Mouse (Mus musculus): ENCODE results near the gene Grap2.
"Not testable (repeated sequence)": the region's sequence is repeated elsewhere in the genome, so short reads cannot be mapped to it uniquely, and the experiment has no call there.

The Grap2 gene

DNA sequence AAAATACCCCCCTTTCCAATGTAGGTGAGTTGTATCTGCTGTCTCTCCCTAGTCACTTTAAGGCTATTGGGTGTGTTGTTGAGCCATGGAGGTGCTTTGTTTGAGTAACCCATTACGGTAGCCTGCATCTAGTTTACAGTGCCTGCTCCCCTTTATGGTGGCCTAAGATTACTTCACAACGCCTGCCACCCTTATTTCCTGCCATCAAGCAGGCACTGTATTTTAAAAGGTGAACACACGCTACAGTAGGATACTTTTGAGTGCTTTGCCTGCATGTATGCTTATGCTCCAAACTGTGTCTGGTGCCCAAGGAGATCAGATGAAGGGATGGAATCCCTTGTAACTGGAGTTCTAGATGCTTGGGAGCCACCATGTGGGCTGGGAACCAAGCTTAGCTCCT lies 5.3 kb upstream of the Grap2 start:
- no peak for DNase-seq

- no peak for DNase-seq
Measured at GRCm38 (mm10) chr15:80567731-80568130, 4.7 kb upstream of the Grap2 start.

DNA sequence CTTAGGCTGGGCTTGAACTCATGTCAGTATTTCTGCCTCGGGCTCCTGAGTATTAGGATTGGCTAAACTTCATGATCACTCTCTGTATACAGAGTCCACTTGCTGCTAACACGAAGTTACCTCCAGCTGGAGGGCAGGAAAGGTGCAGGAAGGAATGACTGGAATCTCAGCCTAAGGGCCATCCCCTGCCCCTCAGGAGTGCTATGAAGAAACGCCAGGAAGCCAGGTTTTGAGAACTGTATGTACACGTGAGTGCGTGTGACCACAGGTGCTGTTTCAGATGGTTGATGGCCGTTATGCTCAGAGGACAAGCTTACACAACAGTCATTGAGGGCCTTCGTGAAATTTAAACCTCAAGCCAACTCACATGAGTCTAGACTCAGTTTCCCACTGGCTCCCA lies 3.2 kb upstream of the Grap2 start:
- DNase-seq, result no peak

DNA sequence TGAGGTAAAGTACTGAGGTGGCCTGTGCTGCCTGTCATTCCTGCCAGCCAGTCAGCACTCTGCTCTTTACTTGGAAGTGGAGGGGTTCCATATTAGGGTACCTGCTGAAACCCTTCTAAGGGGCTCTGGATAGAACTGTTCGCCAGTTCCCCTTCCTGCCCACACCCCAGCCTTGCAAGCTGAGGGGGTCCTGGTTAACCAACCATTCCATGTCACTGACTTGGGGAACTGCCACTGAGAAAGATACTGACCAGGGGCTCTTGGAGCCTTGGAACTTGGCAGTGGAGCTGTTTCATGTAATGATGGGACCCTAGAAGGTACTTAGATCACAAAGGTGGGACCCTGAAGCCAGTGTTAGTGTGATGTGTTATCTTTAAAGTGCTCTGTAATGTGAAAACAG lies 2.2 kb upstream of the Grap2 start:
- DNase-seq, result no peak

DNA sequence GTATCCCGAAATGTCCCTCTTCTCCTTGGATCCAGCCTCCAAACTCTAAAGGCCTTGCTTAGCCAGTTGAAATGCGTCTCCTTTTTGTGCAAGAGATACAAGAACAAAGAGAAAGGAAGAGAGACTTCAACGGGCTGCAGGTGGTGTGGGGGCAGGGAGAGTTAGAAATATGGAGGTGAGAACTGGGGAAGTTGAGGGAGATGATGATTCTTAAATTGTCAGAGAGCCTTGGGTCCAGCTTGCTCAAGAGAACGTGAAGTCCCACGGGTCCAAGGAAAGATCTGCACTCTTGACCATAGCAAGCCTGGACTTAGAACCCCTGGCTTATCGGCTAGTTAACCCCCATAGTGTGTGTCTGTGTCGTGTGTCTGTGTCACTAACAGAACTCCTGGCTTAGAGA lies 783 bp upstream of the Grap2 start:
- no peak for DNase-seq

DNA sequence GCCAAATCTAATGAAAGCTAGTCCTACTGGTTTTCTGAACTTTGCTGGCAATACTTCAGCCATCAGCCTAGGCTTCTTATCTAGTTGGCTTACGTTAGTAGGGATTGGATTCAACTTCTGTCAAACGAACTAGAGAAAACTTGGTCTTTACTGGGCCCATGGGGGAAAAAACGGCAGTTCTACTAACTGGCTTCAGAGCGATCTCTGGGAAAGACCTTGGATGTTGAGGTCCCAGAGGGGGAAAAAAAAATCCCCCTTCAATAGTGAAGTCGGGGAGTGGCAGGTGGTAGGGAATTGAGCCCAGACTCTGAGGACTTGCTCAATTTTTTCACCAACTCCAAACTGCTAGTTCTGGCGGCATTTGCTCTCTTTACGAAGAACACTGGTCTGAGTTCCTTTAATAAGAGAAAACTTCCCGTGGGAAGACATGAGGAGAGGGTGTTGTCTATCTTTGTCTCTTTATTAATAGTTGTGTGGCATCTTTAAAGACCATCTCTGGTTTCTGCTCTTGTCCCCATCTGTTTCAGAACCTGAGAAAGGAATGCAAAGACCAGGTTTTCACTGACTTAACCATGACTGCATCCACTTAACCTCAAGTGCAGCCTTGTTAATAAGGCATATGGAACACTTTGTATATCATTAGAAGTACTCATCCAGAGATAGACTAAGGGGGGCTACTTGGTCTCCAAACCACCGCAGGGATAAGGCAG lies 572 bp downstream of the Grap2 start:
- no peak for DNase-seq

- DNase-seq, result no peak
Measured at GRCm38 (mm10) chr15:80574211-80575040, 2.0 kb downstream of the Grap2 start.

GRCm38 (mm10) chr15:80575817-80576370 lies 3.5 kb downstream of the Grap2 start:
- DNase-seq, result no peak

DNA sequence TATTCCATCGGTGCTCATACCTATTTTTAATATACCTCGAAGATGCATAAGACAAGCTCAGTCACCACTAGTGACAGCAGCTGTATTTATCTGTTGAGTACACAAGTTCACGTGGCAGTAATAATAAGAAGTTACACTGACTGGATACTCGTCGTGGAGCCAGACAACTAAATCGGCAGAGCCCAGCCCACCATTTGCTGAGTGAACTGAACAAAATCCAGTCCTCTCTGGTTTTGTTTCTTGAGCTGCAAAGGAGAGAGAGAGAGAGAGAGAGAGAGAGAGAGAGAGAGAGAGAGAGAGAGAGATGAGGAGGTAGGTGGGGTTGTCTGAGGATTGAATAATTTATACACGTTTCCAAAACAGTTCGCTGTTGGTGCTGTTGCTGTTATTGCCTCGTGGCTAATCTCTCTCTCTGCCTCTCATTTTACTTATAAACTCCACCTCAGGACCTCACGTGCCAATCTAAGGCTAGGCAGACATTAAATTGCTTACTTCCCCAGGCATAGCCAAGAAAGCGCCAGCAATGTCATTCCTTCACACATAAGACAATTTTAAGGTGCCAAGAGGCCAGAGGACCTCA lies 4.1 kb downstream of the Grap2 start:
- no peak for DNase-seq

DNA sequence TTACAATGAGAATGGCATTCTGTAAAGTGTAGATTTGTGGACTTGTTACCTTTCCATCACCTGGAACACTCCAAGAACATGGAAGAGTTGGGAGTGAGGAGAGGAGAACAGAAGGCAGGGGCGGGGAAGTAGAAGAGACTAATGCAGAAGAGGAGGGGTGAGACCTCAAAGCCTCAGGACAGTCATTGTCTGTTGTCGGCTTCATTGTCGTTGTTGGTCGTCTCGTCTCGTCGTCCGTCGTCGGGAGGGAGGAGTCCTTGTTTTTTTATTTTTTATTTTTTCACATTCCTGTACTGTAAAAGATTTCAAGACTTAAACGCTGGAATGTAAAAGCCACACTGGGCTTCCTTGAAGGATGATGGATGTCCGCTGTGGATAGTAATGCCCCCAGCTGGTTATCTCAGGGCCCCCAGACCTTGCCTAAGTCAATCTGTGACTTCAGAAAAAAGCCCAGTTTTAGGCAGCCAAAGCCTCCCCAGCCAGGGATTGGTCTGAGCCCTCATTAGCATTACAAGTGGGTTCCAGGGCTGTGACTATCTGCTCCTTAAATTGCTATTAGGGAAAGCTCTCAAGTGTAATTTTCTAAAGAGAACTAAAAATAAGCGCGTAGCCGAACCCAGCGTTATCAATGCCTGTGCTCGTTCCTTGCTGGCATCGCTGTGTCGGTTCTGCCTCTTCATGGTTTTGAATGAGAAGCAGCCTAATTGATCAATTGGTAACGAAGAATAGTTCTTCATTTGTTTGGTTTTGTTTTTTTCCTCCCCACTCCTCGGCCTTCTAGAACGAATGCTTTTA lies 5.0 kb downstream of the Grap2 start:
- no peak for DNase-seq

- DNase-seq, result no peak
Measured at GRCm38 (mm10) chr15:80579121-80579520, 6.7 kb downstream of the Grap2 start.

DNA sequence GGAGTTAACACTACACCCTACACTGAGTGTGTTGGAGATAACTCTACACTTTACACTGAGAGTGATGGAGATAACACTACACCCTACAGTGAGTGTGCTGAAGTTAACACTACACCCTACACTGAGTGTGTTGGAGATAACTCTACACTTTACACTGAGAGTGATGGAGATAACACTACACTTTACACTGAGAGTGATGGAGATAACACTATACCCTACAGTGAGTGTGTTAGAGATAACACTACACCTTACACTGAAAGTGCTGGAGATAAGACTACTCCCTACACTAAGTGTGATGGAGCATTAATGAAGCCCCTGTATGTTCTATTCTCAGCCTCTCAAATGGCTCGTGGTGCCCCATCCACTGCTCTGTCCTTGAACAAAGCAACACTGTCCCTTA lies 8.2 kb downstream of the Grap2 start:
- not testable (repeated sequence) for DNase-seq

- no peak for DNase-seq
Measured at GRCm38 (mm10) chr15:80582581-80583495, 10.4 kb downstream of the Grap2 start.

DNA sequence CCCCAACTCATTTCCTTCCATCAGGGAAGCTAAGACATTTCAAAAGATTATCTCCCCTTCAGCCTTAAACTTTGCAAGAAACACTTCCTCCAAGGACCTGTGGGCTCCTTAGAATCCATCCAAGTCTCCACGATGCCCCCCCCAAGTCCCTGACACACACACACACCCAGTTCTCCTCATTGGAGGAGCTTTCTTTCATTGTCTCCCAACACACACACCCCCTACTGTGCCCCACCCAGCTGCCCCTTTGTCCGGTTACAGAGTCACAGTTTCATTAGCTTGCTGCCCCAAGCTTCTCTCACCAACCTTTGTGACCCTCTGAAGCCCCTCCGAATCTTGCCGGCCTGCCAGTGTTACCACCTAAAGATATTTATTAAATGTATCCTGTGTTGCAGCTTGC lies 13.9 kb downstream of the Grap2 start:
- DNase-seq, result no peak

- no peak for DNase-seq
Measured at GRCm38 (mm10) chr15:80590641-80591040, 18.2 kb downstream of the Grap2 start.

DNA sequence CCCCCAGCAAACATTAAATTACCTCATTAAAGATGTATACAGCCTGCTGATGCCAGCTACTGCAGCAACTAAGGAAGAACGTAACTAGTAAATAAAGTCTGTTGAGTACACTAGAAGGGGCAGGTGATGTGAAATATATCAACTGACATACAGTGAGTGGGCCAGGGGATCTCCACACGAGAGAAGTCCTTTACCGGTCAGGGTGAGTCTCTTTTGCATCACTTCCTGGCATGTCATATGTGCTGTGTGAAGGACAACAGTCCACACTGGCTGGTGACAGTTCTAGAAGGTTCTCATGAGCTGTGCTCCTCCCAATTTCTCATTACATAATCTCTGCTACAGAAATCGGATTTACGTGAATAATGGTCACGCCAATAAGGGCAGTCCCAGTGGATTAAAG lies 20.3 kb downstream of the Grap2 start:
- DNase-seq, result no peak

DNA sequence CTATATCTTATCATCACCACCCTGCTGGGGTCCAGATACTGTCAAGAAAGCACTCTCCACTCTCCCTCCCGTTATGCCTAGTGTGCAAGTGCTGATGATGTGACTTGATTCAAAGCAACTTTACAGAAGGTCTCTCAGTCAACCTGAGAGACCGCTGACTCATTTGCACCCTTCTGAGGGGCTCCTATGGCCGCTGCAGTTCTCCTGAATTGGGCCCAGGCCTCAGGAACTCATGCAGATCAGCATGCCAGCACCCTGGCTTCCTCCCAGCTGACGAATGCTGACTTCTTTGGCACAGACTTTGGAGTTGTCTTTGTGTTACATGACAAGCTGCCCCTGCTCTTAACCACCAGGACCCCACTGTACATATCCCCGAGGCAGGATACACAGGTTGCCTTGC lies 21.5 kb downstream of the Grap2 start:
- no peak for DNase-seq

DNA sequence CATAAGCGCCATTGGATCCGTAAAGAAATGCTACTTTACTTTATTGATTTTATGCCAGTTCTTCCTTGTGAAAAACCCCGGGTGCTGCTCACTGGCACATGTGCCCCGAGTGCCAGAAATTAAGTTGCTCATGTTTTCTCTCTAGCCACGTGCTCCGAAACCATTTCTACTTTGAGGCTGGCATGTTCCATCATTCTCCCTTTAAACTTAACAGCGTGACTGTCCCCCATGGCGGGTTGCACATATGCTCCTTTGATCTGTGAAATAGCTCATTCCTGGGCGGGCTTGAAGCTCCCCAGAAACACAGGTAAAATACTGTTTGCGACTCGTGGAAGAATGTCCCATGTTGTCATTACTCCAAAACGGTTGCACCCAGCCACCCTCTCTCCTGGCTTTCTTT lies 26.4 kb downstream of the Grap2 start:
- no peak for DNase-seq

- no peak for DNase-seq
Measured at GRCm38 (mm10) chr15:80599213-80599750, 26.9 kb downstream of the Grap2 start.

GRCm38 (mm10) chr15:80599843-80600242 lies 27.4 kb downstream of the Grap2 start:
- DNase-seq, result no peak

GRCm38 (mm10) chr15:80601456-80601855 lies 29.1 kb downstream of the Grap2 start:
- no peak for DNase-seq

Measured in right cerebral cortex, adult 18-20 months (tissue).